In the genomic region with DNA sequence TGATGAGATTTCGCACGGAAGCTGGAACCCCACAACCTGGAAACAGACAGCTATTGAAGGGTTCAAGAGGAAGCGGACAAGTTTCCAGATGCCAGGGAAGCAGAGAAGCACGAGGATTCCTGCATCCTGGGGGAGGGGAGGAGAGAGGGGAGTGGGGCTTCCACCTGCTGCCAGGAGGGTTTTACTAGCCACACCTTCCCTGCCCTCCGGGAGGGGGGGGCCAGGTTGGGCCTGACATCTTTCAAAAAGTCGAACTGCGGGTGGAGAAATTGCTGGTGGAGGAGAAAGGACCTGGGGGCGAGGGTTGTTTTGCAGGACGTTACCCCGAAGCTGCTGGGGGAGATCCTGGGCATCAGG, we compare ENCODE assay signal across 8 mouse cellular contexts. TPM values are rescaled to one million over a fixed set of nuclear protein-coding genes. Genes with fewer than 3 reads are reported as not detected.
DNase-seq lines count a peak whose midpoint lies in the region; ATAC-seq and TF ChIP-seq lines count a peak whose summit lies in the region.

No protein-coding gene starts in this region.

- no peak for TF ChIP-seq POLR2A in embryonic fibroblast, embryonic 13.5 days (IDR thresholded peaks at IDR 0.05; ENCODE audit: low read depth, low read length)

- H3K9ac ChIP-seq in kidney, embryonic 15.5 days: peak overlapping the region; percentile 67
- peak overlapping the region; percentile 78 for H3K9ac ChIP-seq in limb, embryonic 12.5 days (replicated peaks)
- H3K9ac ChIP-seq in stomach, embryonic 15.5 days: peak overlapping the region; percentile 61

- no peaks in the 10 kb centered on the region for H3K9me3 ChIP-seq in kidney, embryonic 15.5 days (replicated peaks)
- no peaks in the 10 kb centered on the region for H3K9me3 ChIP-seq in limb, embryonic 12.5 days
- H3K9me3 ChIP-seq in stomach, embryonic 15.5 days: no peaks in the 10 kb centered on the region

- WGBS in kidney, embryonic 15.5 days: 6% methylated on average over 10 of the region's 10 CpGs
- WGBS in limb, embryonic 12.5 days: 8% methylated on average over 10 of the region's 10 CpGs
- 11% methylated on average over 10 of the region's 10 CpGs for WGBS in stomach, embryonic 15.5 days

- H3K4me1 ChIP-seq in kidney, embryonic 15.5 days: peaks cover 18% of the 10 kb centered on the region
- H3K4me1 ChIP-seq in embryonic fibroblast, embryonic 13.5 days (ENCODE audit: control insufficient read depth, insufficient read depth, low read length): no peaks in the 10 kb centered on the region
- H3K4me1 ChIP-seq in limb, embryonic 12.5 days (replicated peaks): peaks cover 10% of the 10 kb centered on the region
- peaks cover 10% of the 10 kb centered on the region for H3K4me1 ChIP-seq in stomach, embryonic 15.5 days

- H3K36me3 ChIP-seq in kidney, embryonic 15.5 days: no peaks in the 10 kb centered on the region
- no peaks in the 10 kb centered on the region for H3K36me3 ChIP-seq in limb, embryonic 12.5 days
- H3K36me3 ChIP-seq in stomach, embryonic 15.5 days: no peaks in the 10 kb centered on the region

- peak overlapping the region; percentile 61 for H3K4me3 ChIP-seq in kidney, embryonic 15.5 days (replicated peaks)
- H3K4me3 ChIP-seq in embryonic fibroblast, embryonic 13.5 days (ENCODE audit: insufficient read depth, low read length): peak overlapping the region; percentile 69
- peak overlapping the region; percentile 71 for H3K4me3 ChIP-seq in limb, embryonic 12.5 days (replicated peaks)
- peak overlapping the region; percentile 81 for H3K4me3 ChIP-seq in stomach, embryonic 15.5 days (replicated peaks)

- H3K4me2 ChIP-seq in kidney, embryonic 15.5 days: peak overlapping the region; percentile 96
- peak overlapping the region; percentile 90 for H3K4me2 ChIP-seq in limb, embryonic 12.5 days
- peak overlapping the region; percentile 97 for H3K4me2 ChIP-seq in stomach, embryonic 15.5 days

- H3K27me3 ChIP-seq in kidney, embryonic 15.5 days: no peaks in the 10 kb centered on the region
- peaks cover 8% of the 10 kb centered on the region for H3K27me3 ChIP-seq in limb, embryonic 12.5 days
- no peaks in the 10 kb centered on the region for H3K27me3 ChIP-seq in stomach, embryonic 15.5 days (replicated peaks)

- ATAC-seq in kidney, embryonic 15.5 days (replicated peaks; ENCODE audit: low FRiP score): no peak
- ATAC-seq in limb, embryonic 12.5 days (ENCODE audit: insufficient number of reproducible peaks, insufficient read depth, low FRiP score, low TSS enrichment, low read depth): no peak
- ATAC-seq in stomach, embryonic 15.5 days (ENCODE audit: insufficient read depth, low FRiP score, low read depth): no peak

- no peak for TF ChIP-seq CTCF in embryonic fibroblast, embryonic 13.5 days (IDR thresholded peaks at IDR 0.05; ENCODE audit: borderline replicate concordance, insufficient read depth, low read length)

- peak overlapping the region; percentile 25; the same call in 1 of the 2 replicates for H3K27ac ChIP-seq in kidney, embryonic 15.5 days
- H3K27ac ChIP-seq in embryonic fibroblast, embryonic 13.5 days (ENCODE audit: insufficient read depth, low read length): no peak overlapping the region
- no peak overlapping the region for H3K27ac ChIP-seq in limb, embryonic 12.5 days
- H3K27ac ChIP-seq in stomach, embryonic 15.5 days: peak overlapping the region; percentile 82; the same call in 1 of the 2 replicates

- DNase-seq in kidney, adult 8-10 months: no peak
- DNase-seq in R1 (ENCODE audit: low read depth, low spot score): peak; percentile 60
- DNase-seq in right cerebral cortex, adult 18-20 months: no peak
- DNase-seq in urinary bladder, postnatal 36 days (ENCODE audit: low spot score in 2 of 2): no peak

RNA-seq across cellular contexts. Expression of a gene that starts 0.6 kb away (rescaled TPM):
- polyA plus RNA-seq in kidney, embryonic 15.5 days (2015; fragmentation: Nextera tagmentation; extraction: Ambion mirVana): 12.6 and 15.5 TPM in 2 replicates
- polyA plus RNA-seq in embryonic fibroblast, embryonic 13.5 days (2011; ENCODE audit: insufficient read length, low read depth, missing spikeins): 17.5 and 18.2 TPM in 2 replicates
- polyA plus RNA-seq in limb, embryonic 12.5 days (2016; fragmentation: Nextera tagmentation; extraction: Ambion mirVana): 11.7 and 12.6 TPM in 2 replicates
- polyA plus RNA-seq in stomach, embryonic 15.5 days (2015; fragmentation: Nextera tagmentation; extraction: Ambion mirVana): 18.8 and 21.3 TPM in 2 replicates

RNA-seq across cellular contexts. Expression of a gene that starts 35.0 kb away (rescaled TPM):
- polyA plus RNA-seq in kidney, embryonic 15.5 days (2015; fragmentation: Nextera tagmentation; extraction: Ambion mirVana): 3.1 and 3.5 TPM in 2 replicates
- not detected in 2 replicates for polyA plus RNA-seq in embryonic fibroblast, embryonic 13.5 days (2011; ENCODE audit: insufficient read length, low read depth, missing spikeins)
- polyA plus RNA-seq in limb, embryonic 12.5 days (2016; fragmentation: Nextera tagmentation; extraction: Ambion mirVana): 3.2 and 3.8 TPM in 2 replicates
- 19.0 and 21.9 TPM in 2 replicates for polyA plus RNA-seq in stomach, embryonic 15.5 days (2015; fragmentation: Nextera tagmentation; extraction: Ambion mirVana)

Comparison
In these comparisons a context has a peak if more than half of its experiments do, and no peak if none do; other contexts are left out.
1. H3K27ac ChIP-seq: peak in kidney, embryonic 15.5 days (single experiment) and stomach, embryonic 15.5 days (single experiment); none in embryonic fibroblast, embryonic 13.5 days (single experiment) and limb, embryonic 12.5 days (single experiment).
2. Peak in every context shown above with its lines, with median percentiles within 50 percentile points of each other: H3K4me2 ChIP-seq, H3K4me3 ChIP-seq and H3K9ac ChIP-seq.